Mouse (Mus musculus): Measurements from ENCODE around the gene Igf1. TPM values are rescaled to one million over a fixed set of nuclear protein-coding genes. Genes with fewer than 3 reads are reported as not detected.

Igf1 gene
- polyA plus RNA-seq, 1 experiment from 2014 or later = 9.0 TPM

DNA sequence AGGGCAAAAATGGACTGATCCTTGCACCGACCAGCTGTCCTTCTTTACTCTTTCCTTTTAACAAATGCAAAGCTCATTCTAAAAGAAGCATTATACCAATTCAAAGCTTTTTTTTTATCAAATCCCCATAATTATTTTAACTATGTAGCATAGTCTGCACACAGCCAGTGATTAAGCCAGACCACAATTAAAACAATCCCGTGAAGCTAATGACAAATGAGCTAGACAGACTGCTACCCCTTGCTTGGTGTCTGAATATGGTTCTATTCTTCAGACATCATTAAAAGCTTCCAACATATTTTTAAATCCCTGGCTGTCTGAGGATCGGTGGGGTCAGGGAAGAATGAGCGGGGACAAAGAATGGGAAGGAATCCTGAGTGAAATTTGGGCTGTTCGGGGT is 127.3 kb downstream of the Igf1 start:
- DNase-seq (no peak), ATAC-seq (ENCODE audit: low read depth) (no peak)
- Histone ChIP-seq H3K4me3 (replicated peaks) (no peak overlapping the region), H3K9me3 (replicated peaks) (no peaks in the 10 kb centered on the region), H3K27ac (no peak overlapping the region), H3K27me3 (no peaks in the 10 kb centered on the region), H3K36me3 (no peaks in the 10 kb centered on the region), H3K9ac (no peak overlapping the region), H3K4me2 (no peak overlapping the region), H3K4me1 (replicated peaks) (no peaks in the 10 kb centered on the region)
- WGBS (ENCODE audit: insufficient replicate concordance) = 71% methylated on average over 5 of the region's 5 CpGs

- no peak overlapping the region for H3K4me2 ChIP-seq
- H3K4me3 ChIP-seq (replicated peaks) = no peak overlapping the region
- WGBS (ENCODE audit: insufficient replicate concordance) = 60% methylated on average over 3 of the region's 3 CpGs
- no peaks in the 10 kb centered on the region for H3K9me3 ChIP-seq (replicated peaks)
- H3K4me1 ChIP-seq (replicated peaks) = no peaks in the 10 kb centered on the region
- no peaks in the 10 kb centered on the region for H3K27me3 ChIP-seq
- H3K36me3 ChIP-seq = no peaks in the 10 kb centered on the region
- H3K27ac ChIP-seq = no peak overlapping the region
- no peak overlapping the region for H3K9ac ChIP-seq
- no peak for ATAC-seq (ENCODE audit: low read depth)
- DNase-seq = no peak
Observed at GRCm38 (mm10) chr10:87986201-87986600, 128.1 kb downstream of the Igf1 start.

Other genes with a start within 250 kb of the Igf1 start
- gene Pmch, start 232.8 kb downstream of the Igf1 start, polyA plus RNA-seq (2015; fragmentation: Nextera tagmentation; extraction: Ambion mirVana) = 0.17 and 0.77 TPM in 2 replicates